Mouse (Mus musculus): Measurements from ENCODE around the gene Tomm5.
"Not testable (repeated sequence)": the region's sequence is repeated elsewhere in the genome, so short reads cannot be mapped to it uniquely, and the experiment has no call there.

The Tomm5 gene

GRCm38 (mm10) chr4:45066036-45066730, 41.7 kb downstream of the Tomm5 start:
- no peak for DNase-seq (ENCODE audit: low spot score)

GRCm38 (mm10) chr4:45064577-45064976, 43.3 kb downstream of the Tomm5 start:
- no peak for DNase-seq (ENCODE audit: low spot score)

DNA sequence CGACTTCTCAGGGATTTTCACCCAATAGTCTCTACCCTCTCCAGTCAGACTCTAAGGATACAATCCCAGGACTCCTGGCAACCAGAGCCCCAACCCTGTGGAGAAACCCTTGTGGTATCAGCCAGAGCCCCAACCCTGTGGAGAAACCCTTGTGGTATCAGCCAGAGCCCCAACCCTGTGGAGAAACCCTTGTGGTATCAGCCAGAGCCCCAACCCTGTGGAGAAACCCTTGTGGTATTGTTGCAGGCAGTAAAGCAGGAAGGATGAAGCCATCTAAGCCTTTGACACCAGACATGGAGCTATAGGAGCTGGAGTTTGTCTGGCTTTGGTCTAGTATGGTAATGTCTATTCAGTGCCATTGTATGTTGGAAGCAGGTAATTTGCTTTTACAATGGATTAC, 44.1 kb downstream of the Tomm5 start:
- DNase-seq (ENCODE audit: low spot score) = not testable (repeated sequence)

DNA sequence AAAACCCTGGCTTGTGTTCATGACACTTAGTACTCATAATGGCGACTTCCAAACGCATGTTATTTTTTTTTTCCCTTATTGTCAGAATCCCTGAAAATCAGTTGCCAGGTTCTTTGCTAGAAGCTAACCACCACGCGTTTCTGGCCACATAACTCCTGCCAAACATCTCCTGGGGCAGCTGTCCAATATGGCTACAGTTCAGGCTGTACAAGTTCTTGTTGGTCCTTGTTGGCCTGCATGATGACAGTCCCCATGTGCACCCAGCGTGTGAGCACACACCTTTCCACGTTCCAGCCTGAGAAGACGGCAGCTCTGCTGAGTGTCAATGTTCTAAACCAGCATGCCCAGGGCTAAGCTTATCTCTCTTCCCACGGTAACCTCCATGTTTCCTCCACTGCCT, 52.5 kb downstream of the Tomm5 start:
- DNase-seq (ENCODE audit: low spot score) = no peak
